ENCODE assay signal across 8 mouse cellular contexts in genomic region chr14:31640890-31641505, GRCm38 (mm10). TPM values are rescaled to one million over a fixed set of nuclear protein-coding genes. Genes with fewer than 3 reads are reported as not detected.
DNase-seq lines count a peak whose midpoint lies in the region; ATAC-seq and TF ChIP-seq lines count a peak whose summit lies in the region.

Gene Btd (plus strand): TSS chr14:31641028.
Gene Hacl1 (minus strand): TSS chr14:31641286.

- H3K4me3 ChIP-seq in brown adipose tissue, adult 24 weeks (ENCODE audit: insufficient read depth, low read depth, low read length), result peak within 1 kb of the TSS; percentile 67
- H3K4me3 ChIP-seq in heart, embryonic 13.5 days, result peak within 1 kb of the TSS; percentile 81
- peak within 1 kb of the TSS; percentile 81 to 82 for H3K4me3 ChIP-seq in liver, embryonic 14.5 days (ENCODE audit: insufficient read depth in 1 of 2, low read depth in 2 of 2, low read length in 2 of 2)
- peak within 1 kb of the TSS; percentile 59 for H3K4me3 ChIP-seq in neural tube, embryonic 11.5 days (ENCODE audit: low read depth, low read length)
- peak within 1 kb of the TSS; percentile 54 for H3K4me3 ChIP-seq in stomach, postnatal 0 days (ENCODE audit: low read depth, low read length)

- no peaks in the 10 kb centered on the region for H3K36me3 ChIP-seq in heart, embryonic 13.5 days
- H3K36me3 ChIP-seq in liver, embryonic 14.5 days (replicated peaks; ENCODE audit: control insufficient read depth, insufficient read depth, low read depth), result no peaks in the 10 kb centered on the region
- no peaks in the 10 kb centered on the region for H3K36me3 ChIP-seq in neural tube, embryonic 11.5 days (ENCODE audit: control insufficient read depth, insufficient read depth, low read length)
- no peaks in the 10 kb centered on the region for H3K36me3 ChIP-seq in stomach, postnatal 0 days (ENCODE audit: control insufficient read depth, insufficient read depth, low read length)

- H3K9ac ChIP-seq in heart, embryonic 13.5 days, result peak within 1 kb of the TSS; percentile 87
- peak within 1 kb of the TSS; percentile 97 for H3K9ac ChIP-seq in liver, embryonic 14.5 days (replicated peaks)
- peak within 1 kb of the TSS; percentile 58 for H3K9ac ChIP-seq in neural tube, embryonic 11.5 days (ENCODE audit: low read length)
- H3K9ac ChIP-seq in stomach, postnatal 0 days (ENCODE audit: low read length), result peak within 1 kb of the TSS; percentile 83

- H3K27me3 ChIP-seq in heart, embryonic 13.5 days (replicated peaks), result no peaks in the 10 kb centered on the region
- no peaks in the 10 kb centered on the region for H3K27me3 ChIP-seq in liver, embryonic 14.5 days (ENCODE audit: control insufficient read depth, insufficient read depth, low read length)
- H3K27me3 ChIP-seq in neural tube, embryonic 11.5 days (ENCODE audit: control insufficient read depth, insufficient read depth, low read length), result no peaks in the 10 kb centered on the region
- no peaks in the 10 kb centered on the region for H3K27me3 ChIP-seq in stomach, postnatal 0 days (ENCODE audit: control insufficient read depth, insufficient read depth, low read length)

- WGBS in heart, embryonic 13.5 days, result under 1% methylated on average over 30 of the region's 30 CpGs
- WGBS in liver, embryonic 14.5 days (ENCODE audit: insufficient replicate concordance), result under 1% methylated on average over 30 of the region's 30 CpGs
- under 1% methylated on average over 30 of the region's 30 CpGs for WGBS in neural tube, embryonic 11.5 days
- WGBS in stomach, postnatal 0 days, result under 1% methylated on average over 29 of the region's 30 CpGs

- peaks cover 4% of the 10 kb centered on the region for H3K4me1 ChIP-seq in brown adipose tissue, adult 24 weeks (ENCODE audit: control insufficient read depth, insufficient read depth, insufficient read length, low read length)
- H3K4me1 ChIP-seq in heart, embryonic 13.5 days, result peaks cover 15% of the 10 kb centered on the region
- H3K4me1 ChIP-seq in liver, embryonic 14.5 days (replicated peaks; ENCODE audit: control insufficient read depth in 2 of 2, insufficient read depth in 2 of 2, low read length in 1 of 2), result peaks cover 5 to 12% of the 10 kb centered on the region in 2 experiments
- peaks cover 3% of the 10 kb centered on the region; the same call in 1 of the 2 replicates for H3K4me1 ChIP-seq in neural tube, embryonic 11.5 days (ENCODE audit: control insufficient read depth, insufficient read depth, low read length)
- no peaks in the 10 kb centered on the region; the same call in 1 of the 2 replicates for H3K4me1 ChIP-seq in stomach, postnatal 0 days (replicated peaks; ENCODE audit: control insufficient read depth, insufficient read depth)

- TF ChIP-seq CTCF in liver, embryonic 14.5 days (IDR thresholded peaks at IDR 0.05; ENCODE audit: low read depth), result 0 out of 2 replicates have a peak, but pooled peaks have one; percentile 9
- peak; percentile 39; the same call in 1 of the 2 replicates for TF ChIP-seq CTCF in stomach, postnatal 0 days (IDR thresholded peaks at IDR 0.05; ENCODE audit: low read depth)

- no peaks in the 10 kb centered on the region for H3K9me3 ChIP-seq in heart, embryonic 13.5 days
- H3K9me3 ChIP-seq in liver, embryonic 14.5 days (ENCODE audit: control insufficient read depth, low read length), result no peaks in the 10 kb centered on the region
- no peaks in the 10 kb centered on the region for H3K9me3 ChIP-seq in neural tube, embryonic 11.5 days (ENCODE audit: control insufficient read depth, low read length)
- H3K9me3 ChIP-seq in stomach, postnatal 0 days (ENCODE audit: control insufficient read depth, low read length), result no peaks in the 10 kb centered on the region

- peak; percentile 95 for ATAC-seq in CD4-positive, CD25-positive, alpha-beta regulatory T cell, adult 4 months
- peak; percentile 92 for ATAC-seq in heart, embryonic 13.5 days (ENCODE audit: extremely low read depth, insufficient number of reproducible peaks, low FRiP score, low TSS enrichment)
- peak; percentile 98 for ATAC-seq in liver, embryonic 14.5 days (ENCODE audit: insufficient read depth)
- ATAC-seq in neural tube, embryonic 11.5 days (ENCODE audit: insufficient read depth, low FRiP score, low TSS enrichment), result peak; percentile 93
- peak; percentile 97 for ATAC-seq in stomach, postnatal 0 days (ENCODE audit: low FRiP score, low TSS enrichment)

- peak within 1 kb of the TSS; percentile 92 for H3K4me2 ChIP-seq in heart, embryonic 13.5 days
- H3K4me2 ChIP-seq in liver, embryonic 14.5 days (ENCODE audit: low read depth), result peak within 1 kb of the TSS; percentile 92
- peak within 1 kb of the TSS; percentile 89 for H3K4me2 ChIP-seq in neural tube, embryonic 11.5 days (ENCODE audit: low read depth)
- H3K4me2 ChIP-seq in stomach, postnatal 0 days (replicated peaks; ENCODE audit: low read depth), result peak within 1 kb of the TSS; percentile 91

- DNase-seq in fat pad, adult 2 months (ENCODE audit: extremely low read depth, low read depth, low spot score), result peak; percentile 64
- DNase-seq in kidney, postnatal 10 days, result peak; percentile 91
- peak; percentile 92 to 94 (median 93) for DNase-seq in liver, embryonic 14.5 days (ENCODE audit: low read depth in 3 of 3, low spot score in 3 of 3)
- DNase-seq in neural tube, embryonic 11.5 days (ENCODE audit: low spot score), result peak; percentile 91
- peak; percentile 91 for DNase-seq in stomach, postnatal 0 days (ENCODE audit: low spot score)

- TF ChIP-seq EP300 in liver, embryonic 14.5 days (IDR thresholded peaks at IDR 0.05; ENCODE audit: low read depth), result no peak
- no peak for TF ChIP-seq EP300 in stomach, postnatal 0 days (optimal IDR thresholded peaks at IDR 0.05)

- H3K27ac ChIP-seq in brown adipose tissue, adult 24 weeks (replicated peaks; ENCODE audit: low read depth, low read length), result peak within 1 kb of the TSS; percentile 72
- H3K27ac ChIP-seq in heart, embryonic 13.5 days (replicated peaks), result peak within 1 kb of the TSS; percentile 90
- peak within 1 kb of the TSS; percentile 78 for H3K27ac ChIP-seq in liver, embryonic 14.5 days
- 0 out of 2 replicates have a peak within 1 kb of the TSS, but pooled peaks have one; percentile 15 for H3K27ac ChIP-seq in neural tube, embryonic 11.5 days (ENCODE audit: low read depth, low read length)
- peak within 1 kb of the TSS; percentile 79 for H3K27ac ChIP-seq in stomach, postnatal 0 days (replicated peaks)

RNA-seq across cellular contexts. Expression of gene Btd, which starts in this region (rescaled TPM):
- polyA plus RNA-seq in CD4-positive, CD25-positive, alpha-beta regulatory T cell, adult 4 months (2017; shearing (Covaris generic)), result 10 to 100 TPM; 27.1 to 29.5 TPM
- polyA plus RNA-seq in brown adipose tissue, adult 24 weeks (2012; ENCODE audit: insufficient read depth, insufficient read length, missing spikeins), result 27.9 and 30.4 TPM in 2 replicates
- polyA plus RNA-seq in heart, embryonic 13.5 days (2015; fragmentation: Nextera tagmentation; extraction: Ambion mirVana), result 19.8 and 25.3 TPM in 2 replicates
- polyA plus RNA-seq in liver, embryonic 14.5 days (2012; rRNA removed), result 7.6 and 12.9 TPM in 2 replicates
- polyA plus RNA-seq in liver, embryonic 14.5 days (2014; fragmentation: Nextera tagmentation; extraction: Ambion mirVana), result 8.8 and 8.9 TPM in 2 replicates
- polyA plus RNA-seq in neural tube, embryonic 11.5 days (2014; fragmentation: Nextera tagmentation; extraction: Ambion mirVana), result 14.5 and 16.0 TPM in 2 replicates
- 17.0 and 17.5 TPM in 2 replicates for polyA plus RNA-seq in stomach, postnatal 0 days (2015; fragmentation: Nextera tagmentation; extraction: Ambion mirVana)

RNA-seq across cellular contexts. Expression of gene Hacl1, which starts in this region (rescaled TPM):
- 10 to 100 TPM; 33.3 to 37.9 TPM for polyA plus RNA-seq in CD4-positive, CD25-positive, alpha-beta regulatory T cell, adult 4 months (2017; shearing (Covaris generic))
- polyA plus RNA-seq in brown adipose tissue, adult 24 weeks (2012; ENCODE audit: insufficient read depth, insufficient read length, missing spikeins), result 77.1 and 106 TPM in 2 replicates
- 10.2 and 10.7 TPM in 2 replicates for polyA plus RNA-seq in heart, embryonic 13.5 days (2015; fragmentation: Nextera tagmentation; extraction: Ambion mirVana)
- 3.5 and 7.4 TPM in 2 replicates for polyA plus RNA-seq in liver, embryonic 14.5 days (2012; rRNA removed)
- polyA plus RNA-seq in liver, embryonic 14.5 days (2014; fragmentation: Nextera tagmentation; extraction: Ambion mirVana), result 10.7 and 13.3 TPM in 2 replicates
- 6.7 and 8.2 TPM in 2 replicates for polyA plus RNA-seq in neural tube, embryonic 11.5 days (2014; fragmentation: Nextera tagmentation; extraction: Ambion mirVana)
- 10.9 TPM in 2 replicates for polyA plus RNA-seq in stomach, postnatal 0 days (2015; fragmentation: Nextera tagmentation; extraction: Ambion mirVana)

Comparison
In these comparisons a context has a peak if more than half of its experiments do, and no peak if none do; other contexts are left out.
1. Peak in every context shown above with its lines: DNase-seq, ATAC-seq, H3K4me3 ChIP-seq and H3K27ac ChIP-seq.
2. H3K27ac ChIP-seq: peak in every context shown above with its lines; median percentile 90 in heart, embryonic 13.5 days; 79 in stomach, postnatal 0 days; 78 in liver, embryonic 14.5 days; 72 in brown adipose tissue, adult 24 weeks; 15 in neural tube, embryonic 11.5 days.